Mouse (Mus musculus): ENCODE results near the gene Pitpnc1. TPM values are rescaled to one million over a fixed set of nuclear protein-coding genes. Genes with fewer than 3 reads are reported as not detected.
"Not testable (repeated sequence)": the region's sequence is repeated elsewhere in the genome, so short reads cannot be mapped to it uniquely, and the experiment has no call there.

The Pitpnc1 gene
- 27.9 and 28.7 TPM in 2 replicates for total RNA-seq (2014; rRNA removed; ENCODE audit: low replicate concordance)
- polyA plus RNA-seq (2015; fragmentation: Nextera tagmentation; extraction: Ambion mirVana) = 29.2 and 31.6 TPM in 2 replicates

- TF ChIP-seq EP300 (IDR thresholded peaks at IDR 0.05; ENCODE audit: low read depth) (no peak), CTCF (IDR thresholded peaks at IDR 0.05; ENCODE audit: low read depth) (no peak)
- Histone ChIP-seq H3K9me3 (replicated peaks; ENCODE audit: control insufficient read depth, low read length) (no peaks in the 10 kb centered on the region), H3K4me2 (ENCODE audit: low read depth, low read length) (peak within 1 kb of the TSS; percentile 90), H3K27ac (ENCODE audit: low read depth) (peak within 1 kb of the TSS; percentile 89), H3K4me1 (ENCODE audit: control insufficient read depth, insufficient read depth) (peaks cover 6% of the 10 kb centered on the region; the same call in 1 of the 2 replicates), H3K4me3 (ENCODE audit: low read depth, low read length) (peak within 1 kb of the TSS; percentile 67), H3K27me3 (ENCODE audit: control insufficient read depth, insufficient read depth, low read length) (no peaks in the 10 kb centered on the region), H3K9ac (replicated peaks; ENCODE audit: low read depth, low read length) (peak within 1 kb of the TSS; percentile 80), H3K36me3 (replicated peaks; ENCODE audit: control insufficient read depth, insufficient read depth, low read length) (no peaks in the 10 kb centered on the region)
- peak; percentile 81 for DNase-seq (ENCODE audit: low spot score)
- WGBS = 0% methylated on average over 37 of the region's 37 CpGs
- peak; percentile 78 for ATAC-seq (ENCODE audit: insufficient read depth, low read depth)
Measured at GRCm38 (mm10) chr11:107470521-107471041, at the start of gene Pitpnc1. Pitpnc1 (minus strand) TSS chr11:107470699.

- no peak overlapping the region for H3K4me2 ChIP-seq (ENCODE audit: low read depth, low read length)
Measured at GRCm38 (mm10) chr11:107518645-107519429, 48.3 kb upstream of the Pitpnc1 start.

GRCm38 (mm10) chr11:107516387-107516786, 45.9 kb upstream of the Pitpnc1 start:
- no peak overlapping the region for H3K4me2 ChIP-seq (ENCODE audit: low read depth, low read length)
- no peak overlapping the region for H3K27ac ChIP-seq (ENCODE audit: low read depth)
- no peaks in the 10 kb centered on the region for H3K9me3 ChIP-seq (replicated peaks; ENCODE audit: control insufficient read depth, low read length)
- H3K4me3 ChIP-seq (ENCODE audit: low read depth, low read length) = no peak overlapping the region
- H3K9ac ChIP-seq (replicated peaks; ENCODE audit: low read depth, low read length) = no peak overlapping the region
- 98% methylated on average over 2 of the region's 2 CpGs for WGBS
- TF ChIP-seq EP300 (IDR thresholded peaks at IDR 0.05; ENCODE audit: low read depth) (no peak), CTCF (IDR thresholded peaks at IDR 0.05; ENCODE audit: low read depth) (no peak)
- H3K27me3 ChIP-seq (ENCODE audit: control insufficient read depth, insufficient read depth, low read length) = no peaks in the 10 kb centered on the region
- peaks cover 3% of the 10 kb centered on the region; the same call in 1 of the 2 replicates for H3K4me1 ChIP-seq (ENCODE audit: control insufficient read depth, insufficient read depth)
- ATAC-seq (ENCODE audit: insufficient read depth, low read depth) (no peak), DNase-seq (ENCODE audit: low spot score) (no peak)
- no peaks in the 10 kb centered on the region for H3K36me3 ChIP-seq (replicated peaks; ENCODE audit: control insufficient read depth, insufficient read depth, low read length)

More at GRCm38 (mm10) chr11:107518645-107519429, 48.3 kb upstream of the Pitpnc1 start:
- WGBS = 60% methylated on average over 5 of the region's 5 CpGs
- TF ChIP-seq EP300 (IDR thresholded peaks at IDR 0.05; ENCODE audit: low read depth) = no peak
- no peak for TF ChIP-seq CTCF (IDR thresholded peaks at IDR 0.05; ENCODE audit: low read depth)
- Histone ChIP-seq H3K4me3 (ENCODE audit: low read depth, low read length) (no peak overlapping the region), H3K4me1 (ENCODE audit: control insufficient read depth, insufficient read depth) (no peaks in the 10 kb centered on the region), H3K27ac (ENCODE audit: low read depth) (no peak overlapping the region), H3K9me3 (replicated peaks; ENCODE audit: control insufficient read depth, low read length) (no peaks in the 10 kb centered on the region), H3K27me3 (ENCODE audit: control insufficient read depth, insufficient read depth, low read length) (no peaks in the 10 kb centered on the region), H3K9ac (replicated peaks; ENCODE audit: low read depth, low read length) (no peak overlapping the region), H3K36me3 (replicated peaks; ENCODE audit: control insufficient read depth, insufficient read depth, low read length) (no peaks in the 10 kb centered on the region)
- DNase-seq (ENCODE audit: low spot score) (no peak), ATAC-seq (ENCODE audit: insufficient read depth, low read depth) (no peak)

GRCm38 (mm10) chr11:107513047-107513446, 42.5 kb upstream of the Pitpnc1 start:
- H3K27me3 ChIP-seq (ENCODE audit: control insufficient read depth, insufficient read depth, low read length) = no peaks in the 10 kb centered on the region
- DNase-seq (ENCODE audit: low spot score) = no peak
- WGBS = 55% methylated on average over 10 of the region's 10 CpGs
- no peak for ATAC-seq (ENCODE audit: insufficient read depth, low read depth)
- no peak overlapping the region for H3K9ac ChIP-seq (replicated peaks; ENCODE audit: low read depth, low read length)
- peaks cover 9% of the 10 kb centered on the region; the same call in 1 of the 2 replicates for H3K4me1 ChIP-seq (ENCODE audit: control insufficient read depth, insufficient read depth)
- H3K27ac ChIP-seq (ENCODE audit: low read depth) = no peak overlapping the region
- H3K4me3 ChIP-seq (ENCODE audit: low read depth, low read length) = no peak overlapping the region
- H3K36me3 ChIP-seq (replicated peaks; ENCODE audit: control insufficient read depth, insufficient read depth, low read length) = no peaks in the 10 kb centered on the region
- TF ChIP-seq EP300 (IDR thresholded peaks at IDR 0.05; ENCODE audit: low read depth) = no peak
- no peak for TF ChIP-seq CTCF (IDR thresholded peaks at IDR 0.05; ENCODE audit: low read depth)
- no peaks in the 10 kb centered on the region for H3K9me3 ChIP-seq (replicated peaks; ENCODE audit: control insufficient read depth, low read length)
- H3K4me2 ChIP-seq (ENCODE audit: low read depth, low read length) = no peak overlapping the region; the same call in 1 of the 2 replicates

GRCm38 (mm10) chr11:107511954-107512353, 41.5 kb upstream of the Pitpnc1 start:
- H3K4me1 ChIP-seq (ENCODE audit: control insufficient read depth, insufficient read depth); H3K27me3 ChIP-seq (ENCODE audit: control insufficient read depth, insufficient read depth, low read length); H3K4me3 ChIP-seq (ENCODE audit: low read depth, low read length); H3K36me3 ChIP-seq (replicated peaks; ENCODE audit: control insufficient read depth, insufficient read depth, low read length); H3K9me3 ChIP-seq (replicated peaks; ENCODE audit: control insufficient read depth, low read length); ATAC-seq (ENCODE audit: insufficient read depth, low read depth); H3K27ac ChIP-seq (ENCODE audit: low read depth); H3K4me2 ChIP-seq (ENCODE audit: low read depth, low read length); H3K9ac ChIP-seq (replicated peaks; ENCODE audit: low read depth, low read length): not testable (repeated sequence)
- WGBS = 42% methylated on average over 5 of the region's 5 CpGs
- peak; percentile 39 for DNase-seq (ENCODE audit: low spot score)
- TF ChIP-seq CTCF (IDR thresholded peaks at IDR 0.05; ENCODE audit: low read depth) = peak; percentile 88
